Mouse (Mus musculus) kidney, postnatal 4 days (tissue): ENCODE measurements around the gene Kif1b.
A peak's percentile ranks its signal among the peaks of the same experiment; 100 is the strongest.

ENCODE experiments used
- DNase-seq, 2 experiments: peaks; one replicate each; pipeline ENCODE4 v3.0.0; 2021; ENCODE audit warnings: mixed read lengths in 2 of 2

The Kif1b gene

DNA sequence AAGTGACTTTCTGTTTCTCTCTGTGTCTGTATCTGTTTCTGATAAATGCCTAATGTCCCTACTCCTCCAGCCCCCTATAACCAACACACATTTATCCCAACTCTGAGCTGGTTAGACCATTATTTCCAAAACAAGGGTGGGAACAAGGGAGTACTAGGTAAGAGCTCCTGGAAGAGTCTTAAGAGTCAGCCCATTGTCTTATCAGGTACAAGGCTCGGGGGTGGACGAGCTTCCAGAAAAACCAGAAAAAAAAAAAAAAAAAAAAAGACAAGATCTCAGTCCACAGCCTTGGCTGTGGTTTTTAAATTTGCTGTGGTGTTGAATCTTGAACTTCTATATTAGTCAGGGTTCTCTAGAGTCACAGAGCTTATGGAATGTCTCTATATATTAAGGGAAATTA is 139.5 kb downstream of the Kif1b start:
- DNase-seq, result no peak

DNA sequence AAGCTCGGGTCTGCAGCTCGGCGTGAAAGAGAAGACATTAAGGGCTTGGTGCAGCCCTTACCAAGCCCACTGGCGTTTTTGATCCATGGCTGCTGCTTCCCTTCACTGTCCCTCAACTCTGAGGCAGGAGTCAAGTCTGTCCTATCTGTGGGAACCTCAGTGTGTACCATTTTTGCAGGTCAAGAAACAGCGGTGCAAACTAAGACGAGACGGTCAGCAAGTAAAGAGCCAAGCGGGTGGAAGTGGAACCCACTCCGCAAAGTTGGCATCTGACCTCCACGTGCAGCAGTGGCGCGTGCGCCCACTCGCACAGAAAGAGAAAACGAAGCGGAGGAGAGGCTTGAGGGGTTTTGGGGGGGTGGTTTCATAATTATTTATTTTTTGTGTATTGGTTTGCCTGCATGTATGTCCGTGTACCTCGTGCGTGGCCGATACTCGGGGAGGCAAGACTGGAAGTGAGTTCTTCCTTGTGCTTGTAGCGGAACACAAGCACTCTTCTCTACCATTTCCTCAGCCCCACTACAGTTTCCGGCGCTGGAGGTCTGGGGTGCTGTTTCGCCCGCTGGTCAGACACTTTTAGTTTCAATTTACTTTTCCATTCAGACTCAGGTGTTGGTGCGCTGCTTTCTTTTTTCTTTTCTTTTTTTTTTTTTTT is 140.4 kb downstream of the Kif1b start:
- DNase-seq, result peak; percentile 50 to 61

DNA sequence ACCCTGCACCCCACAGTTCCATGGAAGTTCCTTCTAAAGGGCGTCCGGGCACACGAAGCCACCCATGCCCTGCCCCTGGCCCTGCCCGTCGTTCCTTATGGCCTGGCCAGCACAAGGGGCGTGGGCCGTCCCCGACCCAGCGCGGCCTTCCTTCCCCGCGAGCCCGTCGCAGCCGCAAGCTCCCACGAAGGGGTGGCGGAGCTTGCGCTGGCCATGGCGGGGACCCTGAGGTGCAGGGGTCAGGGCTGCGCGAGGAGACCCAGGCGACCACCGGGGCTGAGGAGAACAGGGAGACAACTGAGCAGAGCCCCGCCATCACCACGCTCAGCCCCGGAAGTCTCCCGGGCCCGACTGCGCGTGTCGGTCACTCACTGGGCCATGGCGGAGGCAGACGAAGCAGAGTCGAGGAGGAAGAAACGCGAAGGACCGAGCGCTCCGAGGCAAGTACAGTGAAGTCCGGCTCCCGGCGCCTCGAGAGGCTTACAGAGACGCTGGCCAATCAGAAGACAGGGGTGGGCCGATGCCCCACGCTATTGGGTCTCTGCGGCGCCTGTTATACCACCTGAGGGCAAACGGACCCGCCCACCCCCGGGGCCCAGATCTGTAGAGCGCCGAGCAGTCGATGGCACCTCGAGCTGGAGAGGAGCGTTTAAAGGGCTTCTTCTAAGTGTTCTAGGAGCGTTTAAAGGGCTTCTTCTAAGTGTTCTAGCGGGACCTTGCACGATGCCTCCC is 141.1 kb downstream of the Kif1b start, which contains the start of gene Pgd:
TSS of gene Pgd (minus strand) at position 557 of the 732 bp plus-strand sequence.
- peak; percentile 98 to 99 for DNase-seq

DNA sequence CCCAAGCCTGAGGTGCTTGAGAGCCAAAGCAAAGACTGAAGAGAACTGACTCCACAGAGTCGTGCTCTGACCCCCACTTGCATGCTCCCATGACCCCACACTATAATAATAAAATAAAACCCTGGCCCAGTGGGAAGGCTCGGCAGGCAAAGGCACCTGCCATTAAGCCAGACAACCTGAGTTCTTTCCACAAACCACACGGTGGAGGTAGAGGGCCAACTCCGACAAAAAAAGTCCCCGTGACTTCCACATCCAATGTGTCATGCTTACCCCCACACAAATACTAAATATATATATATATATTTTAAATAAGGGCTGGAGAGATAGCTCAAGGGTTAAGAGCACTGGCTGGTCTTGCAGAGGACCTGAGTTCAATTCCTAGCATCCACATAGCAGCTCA is 143.3 kb downstream of the Kif1b start:
- DNase-seq, result no peak

DNA sequence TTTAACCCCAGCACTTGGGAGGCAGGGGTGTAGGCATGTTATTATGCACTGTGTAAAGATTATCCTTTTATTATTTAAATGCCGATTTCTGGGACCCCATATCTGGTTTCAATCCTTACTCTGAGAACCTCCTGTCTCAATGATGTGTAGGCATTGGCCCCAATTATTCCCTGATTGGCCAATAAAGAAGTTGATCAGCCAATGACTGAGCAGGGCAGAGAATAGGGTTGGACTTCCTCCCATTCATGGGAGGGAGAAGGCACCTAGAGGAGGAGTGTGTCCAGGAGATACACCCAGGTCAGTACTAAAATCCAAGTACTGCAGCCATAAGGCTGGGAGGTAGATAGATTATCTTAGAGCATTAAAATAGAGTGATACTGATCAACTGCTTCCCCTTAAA is 144.3 kb downstream of the Kif1b start:
- DNase-seq, result no peak

DNA sequence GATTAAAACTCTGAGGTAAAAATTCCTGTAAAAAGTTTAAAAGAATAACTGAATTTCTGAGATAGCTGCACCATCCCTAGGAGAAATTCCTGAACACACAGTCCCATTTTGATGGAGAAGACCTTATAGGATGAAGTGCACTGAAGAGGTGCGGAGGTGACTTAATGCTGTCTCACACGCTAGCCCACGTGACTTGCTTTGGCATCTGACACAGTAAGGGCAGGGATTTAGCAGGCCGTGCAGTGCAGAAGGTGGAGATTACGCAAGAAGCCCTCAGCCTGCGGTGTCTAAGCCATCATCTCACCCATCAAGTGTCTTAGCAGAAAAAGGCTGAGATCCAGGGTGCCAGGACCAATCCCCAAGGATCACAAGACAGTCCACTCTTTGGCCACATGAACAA is 146.3 kb downstream of the Kif1b start:
- DNase-seq, result no peak

DNA sequence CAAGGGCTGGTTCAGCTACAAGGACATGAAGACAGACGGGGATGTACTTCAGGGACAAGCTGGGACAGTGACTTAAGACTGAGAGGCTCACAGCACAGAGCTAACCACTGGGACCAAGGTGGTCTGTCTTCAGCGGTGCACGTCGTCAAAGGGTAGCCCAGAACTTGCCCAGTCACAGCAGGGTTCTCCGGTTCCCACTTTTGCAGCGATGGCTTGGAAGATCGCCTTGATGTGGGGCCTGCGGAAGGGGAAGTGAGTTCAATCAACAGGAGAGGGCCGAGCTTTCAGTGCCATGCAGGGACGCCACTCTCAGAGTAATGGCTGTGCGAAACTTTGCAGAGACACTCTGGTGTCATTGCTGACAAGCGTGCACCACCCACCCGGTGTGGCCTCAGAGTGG is 147.6 kb downstream of the Kif1b start:
- DNase-seq, result no peak

DNA sequence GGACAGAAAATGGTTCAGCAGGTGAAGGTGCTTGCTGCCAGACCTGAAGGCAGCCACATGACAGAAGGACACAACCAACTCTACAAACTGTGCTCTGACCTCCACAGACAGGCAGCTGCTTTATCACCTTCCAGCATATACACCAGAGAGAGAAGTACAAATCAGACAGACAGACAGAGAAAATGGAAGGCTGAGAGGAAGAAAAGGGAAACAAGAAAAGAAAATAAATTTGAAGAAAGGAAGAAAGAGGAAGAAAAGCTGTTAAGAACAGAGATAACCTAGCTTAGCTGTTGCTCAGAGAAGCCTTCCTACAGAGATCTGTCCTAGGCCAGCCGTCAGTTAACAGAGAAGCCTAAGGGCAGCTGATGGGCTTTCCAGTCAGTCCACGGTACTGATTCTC is 148.3 kb downstream of the Kif1b start:
- no peak for DNase-seq

DNA sequence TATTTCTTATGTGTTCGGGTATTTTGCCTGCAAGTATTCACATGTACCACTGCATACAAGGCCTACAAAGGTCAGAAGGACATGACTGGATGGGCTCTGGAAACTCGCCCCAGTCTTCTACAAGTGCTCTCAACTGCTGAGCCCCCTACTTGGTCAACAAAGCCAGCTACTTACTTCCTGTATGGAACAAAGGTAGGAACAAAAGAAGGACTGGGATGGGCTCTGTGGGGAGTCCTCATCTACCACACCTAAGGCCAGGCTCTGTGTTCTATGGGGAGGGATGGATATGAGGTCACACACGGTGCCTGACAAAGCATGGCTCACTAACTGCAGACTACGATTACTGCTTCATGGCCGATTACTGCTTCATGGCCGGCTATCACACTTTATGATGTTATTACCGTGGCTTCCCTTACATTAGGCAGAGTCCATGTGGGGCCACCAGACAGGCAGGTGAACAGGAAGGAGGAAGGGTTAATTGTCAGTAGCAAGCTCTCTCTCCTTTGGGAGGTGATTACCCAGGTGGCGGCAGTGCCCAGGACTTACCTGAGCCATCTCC is 150.0 kb downstream of the Kif1b start:
- DNase-seq, result no peak

DNA sequence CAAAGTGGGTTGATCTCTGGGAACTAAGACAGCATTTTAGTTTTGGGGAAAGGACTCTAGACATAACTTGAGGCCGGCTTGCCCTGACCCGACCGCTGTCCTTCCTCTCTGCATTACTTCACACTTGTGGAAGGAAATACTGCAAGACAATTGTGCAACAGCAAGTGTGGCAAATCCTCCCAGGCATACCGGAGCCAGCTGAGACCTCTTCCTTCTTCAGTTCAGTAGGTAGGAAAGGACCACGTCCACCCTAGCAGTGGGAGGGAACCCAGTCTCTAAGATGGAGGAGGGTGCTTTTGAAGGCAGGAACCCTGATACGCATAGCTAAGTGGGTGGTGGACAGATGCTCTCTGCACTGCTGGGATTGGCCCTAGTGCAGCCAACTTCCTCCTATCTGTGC is 151.8 kb downstream of the Kif1b start:
- DNase-seq, result no peak

DNA sequence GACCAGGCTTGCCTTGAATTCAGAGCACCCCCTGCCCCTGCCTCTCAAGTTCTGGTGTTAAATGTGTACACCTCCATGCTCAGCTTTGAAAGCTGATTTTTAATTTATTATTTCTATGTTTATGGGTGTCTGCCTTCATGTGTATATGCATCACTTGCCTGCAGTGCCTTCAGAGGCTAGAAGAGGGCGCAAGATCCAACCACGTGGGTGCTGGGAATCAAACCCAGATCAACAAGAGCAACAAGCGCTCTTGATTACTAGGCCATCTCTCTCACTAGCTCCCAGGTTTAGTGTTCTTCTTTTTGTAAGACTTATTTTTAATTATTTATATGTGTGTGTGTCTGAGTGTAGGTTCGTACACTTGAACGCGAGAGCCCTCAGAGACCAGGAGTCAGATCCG is 152.6 kb downstream of the Kif1b start:
- no peak for DNase-seq

DNA sequence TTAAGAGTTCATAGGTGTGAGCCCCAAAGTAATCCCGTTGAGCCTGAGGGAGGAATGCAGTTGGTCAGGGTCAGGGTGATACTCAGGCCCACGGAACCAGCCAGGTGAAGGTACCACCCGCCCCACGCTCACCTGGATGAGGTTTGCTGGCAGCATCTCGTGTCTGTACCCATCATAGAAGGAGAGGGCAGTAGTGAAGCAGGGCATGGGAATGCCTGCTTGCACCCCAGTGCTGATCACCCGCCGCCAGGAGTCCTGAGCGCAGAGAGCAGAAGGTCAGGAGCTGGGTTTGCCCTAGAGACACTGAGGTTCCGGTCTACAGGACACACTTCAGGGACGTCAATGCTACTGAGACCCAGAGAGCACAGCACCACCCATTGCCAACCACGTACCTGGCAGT is 156.8 kb downstream of the Kif1b start:
- no peak for DNase-seq

DNA sequence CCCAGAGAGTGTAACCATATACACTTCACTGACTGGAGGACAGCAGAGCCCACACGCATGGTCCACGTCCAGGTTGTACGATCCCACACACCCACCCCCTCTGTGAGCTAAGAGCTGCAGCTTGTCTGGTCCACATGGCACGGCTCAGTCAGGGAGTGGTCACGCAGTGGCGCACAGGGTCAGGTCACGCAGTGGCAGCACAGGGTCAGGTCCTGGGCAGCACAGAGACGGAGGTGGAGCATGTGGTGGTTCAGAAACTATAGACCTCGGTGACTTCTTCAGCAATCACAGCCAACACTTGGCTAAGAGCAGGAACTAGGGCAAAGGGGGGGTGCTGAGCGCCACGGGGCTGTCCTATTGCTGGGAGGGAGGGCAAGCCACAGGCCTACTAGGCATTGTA is 157.2 kb downstream of the Kif1b start:
- DNase-seq, result peak in 1 of 2 experiments; percentile 49

DNA sequence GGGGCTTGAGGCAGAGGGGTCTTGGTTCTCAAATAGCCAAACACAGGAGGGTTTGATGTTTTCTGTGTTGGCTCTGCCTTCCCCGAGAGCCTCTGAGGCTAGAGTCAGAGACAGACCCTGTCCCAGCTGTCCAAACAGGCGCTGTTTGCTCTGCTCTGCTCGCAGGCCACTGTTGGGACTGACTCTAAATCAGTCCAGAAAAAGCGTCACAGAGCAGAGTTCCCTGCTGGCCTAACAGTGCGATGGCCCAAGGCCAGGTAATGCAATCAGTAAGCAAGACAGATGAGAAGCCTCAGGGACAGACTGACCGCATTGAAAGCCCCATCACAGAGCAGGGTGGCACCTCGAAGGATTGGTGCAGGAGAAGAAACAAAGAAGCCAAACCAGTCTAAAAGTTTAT is 157.9 kb downstream of the Kif1b start:
- peak; percentile 53 to 67 for DNase-seq

DNA sequence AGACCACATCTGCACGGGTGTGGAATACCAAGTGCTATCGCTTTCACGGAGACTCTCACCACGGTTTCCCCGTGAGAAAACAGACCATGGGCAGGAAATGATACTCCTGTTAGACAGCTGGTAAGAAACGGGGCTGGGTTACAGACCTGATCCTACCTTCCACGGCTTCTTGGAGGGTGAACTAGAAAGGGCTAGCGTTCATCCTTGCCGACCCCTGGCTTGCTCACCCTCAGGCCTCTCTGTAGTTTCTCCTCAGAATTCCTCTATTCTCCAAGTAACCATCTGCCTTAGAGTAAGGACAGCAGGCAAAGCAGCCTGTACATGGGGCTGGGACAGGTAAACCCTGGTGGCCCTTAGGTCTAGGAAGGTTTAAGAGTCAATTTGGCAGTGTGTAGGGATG is 158.3 kb downstream of the Kif1b start:
- DNase-seq, result no peak

DNA sequence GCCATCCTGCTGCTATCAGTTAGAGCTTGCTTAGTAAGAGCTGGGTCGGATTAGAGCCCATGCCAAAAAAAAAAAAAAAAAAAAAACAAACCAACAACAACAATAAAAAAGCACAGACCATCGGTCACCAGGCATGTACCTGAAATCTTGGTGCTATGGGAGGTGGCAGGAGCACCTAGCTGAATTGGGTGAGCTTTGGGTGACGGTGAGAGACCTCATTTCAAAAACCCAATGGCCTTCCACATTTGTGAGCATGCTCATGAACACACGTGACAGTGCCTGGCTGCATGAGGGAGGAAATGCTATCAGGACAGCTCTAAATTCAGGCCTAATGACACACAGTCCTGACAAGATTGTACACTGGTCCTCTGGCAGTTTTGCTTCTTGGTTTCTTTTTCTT is 159.4 kb downstream of the Kif1b start:
- no peak for DNase-seq

DNA sequence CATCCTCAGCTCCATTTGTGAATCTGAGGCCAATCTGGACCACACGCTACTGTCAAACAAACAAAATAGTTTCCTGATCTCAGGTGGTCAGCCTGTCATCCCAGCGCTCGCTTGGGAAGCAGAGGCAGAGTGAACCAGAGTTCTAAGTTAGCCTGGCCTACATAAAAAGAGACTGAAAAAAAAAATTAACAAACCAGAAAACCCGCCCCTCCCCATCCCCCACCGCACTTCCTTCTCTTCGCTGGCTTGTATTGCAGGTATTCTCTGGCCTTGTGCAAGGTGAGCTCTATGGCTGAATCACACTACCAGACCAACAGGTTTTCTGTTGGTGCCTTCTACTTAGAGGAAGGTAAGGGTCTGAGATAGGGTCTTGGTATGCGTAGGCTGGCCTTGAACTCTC is 160.0 kb downstream of the Kif1b start:
- no peak for DNase-seq

DNA sequence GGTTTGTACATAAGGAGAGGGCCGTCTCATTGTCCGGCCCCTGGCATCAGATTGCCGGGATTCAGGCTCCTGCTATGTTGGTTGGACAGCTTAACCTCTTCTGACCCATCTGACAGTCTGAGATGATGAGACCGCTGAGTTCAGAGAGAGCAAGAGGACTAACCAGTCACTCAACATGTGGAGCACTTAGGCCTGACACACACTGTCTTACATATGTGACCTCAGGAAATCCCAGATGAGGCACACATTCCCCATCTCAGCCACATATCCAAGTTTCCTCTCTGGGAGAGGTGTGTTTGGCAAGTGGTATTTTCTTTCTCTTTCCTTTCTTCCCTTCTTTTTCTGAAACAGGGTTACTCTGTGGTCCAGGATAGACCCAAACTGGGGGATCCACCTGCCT is 162.3 kb downstream of the Kif1b start:
- DNase-seq, result no peak

DNA sequence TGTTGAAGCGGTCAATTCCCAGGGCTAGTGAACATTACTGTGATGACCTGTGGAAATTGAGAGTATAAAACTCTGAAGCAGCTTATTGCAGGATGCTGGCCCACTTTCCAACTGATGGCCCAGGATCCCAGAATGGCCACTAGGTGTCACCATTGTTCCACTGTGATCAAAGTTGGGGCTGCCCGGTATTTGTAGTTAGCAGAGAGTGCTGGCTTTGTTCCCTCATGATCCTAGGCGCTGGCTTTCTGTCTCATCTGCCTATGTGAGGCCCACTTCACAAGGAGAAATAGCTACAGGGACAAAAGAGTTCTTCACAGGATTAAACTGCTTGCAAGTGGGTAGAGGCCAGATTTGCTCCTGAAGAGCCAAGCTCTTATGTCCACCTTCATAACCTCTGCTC is 163.0 kb downstream of the Kif1b start:
- DNase-seq, result peak; percentile 82 to 85

DNA sequence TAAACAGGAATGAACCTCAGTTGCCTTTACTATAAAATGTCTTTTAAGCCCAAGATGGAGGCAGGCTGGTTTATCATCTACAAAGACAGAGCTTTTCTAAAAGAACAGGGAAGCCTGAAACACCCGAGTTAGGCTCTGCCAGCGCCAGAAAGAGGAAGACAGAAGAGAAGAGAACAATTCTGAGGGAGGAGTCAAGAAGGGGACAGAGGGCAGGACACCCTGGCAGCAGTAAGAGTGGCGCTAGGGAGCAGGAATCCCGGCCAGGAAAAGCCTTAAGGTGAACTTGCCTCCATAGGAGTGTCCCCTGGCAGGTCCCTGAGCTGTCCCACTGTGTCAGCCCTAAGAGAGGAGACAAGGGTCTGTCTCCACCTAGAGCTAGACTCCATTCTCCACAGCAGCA is 163.9 kb downstream of the Kif1b start:
- no peak for DNase-seq

DNA sequence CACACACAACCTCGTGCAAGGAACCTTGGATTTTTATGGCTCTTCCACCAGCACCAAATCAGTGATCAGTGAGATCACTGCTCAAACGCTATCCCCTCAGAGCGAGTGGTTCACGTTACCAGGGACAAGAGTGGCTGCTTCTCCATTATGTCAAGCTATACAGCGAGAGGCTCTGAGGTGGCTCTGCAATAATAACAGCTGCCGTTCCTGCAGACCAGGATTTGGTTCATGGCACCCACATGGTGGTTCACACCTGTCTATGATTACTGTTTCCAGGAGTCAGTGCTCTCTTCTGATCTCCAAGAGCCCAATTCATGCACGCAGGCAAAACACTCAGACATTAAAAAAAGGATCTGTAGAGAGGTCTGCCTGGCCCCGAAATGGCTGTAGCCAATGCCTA is 169.0 kb downstream of the Kif1b start:
- no peak for DNase-seq

DNA sequence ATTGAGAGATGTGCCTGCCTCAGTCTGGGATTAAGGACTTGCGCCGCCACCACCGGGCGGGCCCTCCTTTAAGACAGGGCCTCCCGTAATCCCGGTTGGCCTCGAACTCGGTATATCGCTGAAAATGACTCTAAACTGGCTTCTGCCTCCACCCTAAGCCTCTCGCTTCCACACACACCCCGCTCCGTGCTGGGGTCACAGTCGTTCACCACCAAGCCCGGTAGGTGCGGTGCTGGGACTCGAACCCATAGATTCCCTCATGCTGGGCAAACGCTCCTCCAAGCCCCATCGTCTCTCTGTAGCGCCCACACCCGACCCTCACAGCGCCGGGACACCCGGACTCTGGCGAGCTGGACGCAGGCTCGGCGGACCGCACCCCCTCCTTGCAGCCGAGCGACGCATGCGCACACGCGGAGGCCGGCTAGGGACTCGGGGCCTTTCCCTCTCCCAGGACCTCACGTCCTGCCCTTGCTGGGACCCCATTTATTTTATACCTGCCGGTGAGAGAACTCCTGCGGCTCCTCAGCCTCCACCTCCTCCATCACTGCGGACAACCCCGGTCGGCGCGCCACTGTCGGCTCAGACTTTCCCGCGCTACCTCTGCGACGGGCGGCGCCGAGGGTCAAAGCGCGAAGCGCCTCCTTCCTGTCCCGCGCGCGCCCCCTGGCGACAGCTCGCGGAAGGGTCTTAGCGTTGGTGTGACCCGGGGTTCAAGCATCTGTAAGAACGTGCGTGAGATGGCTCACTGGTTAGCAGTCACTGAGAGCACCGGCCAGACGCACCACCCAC is 170.3 kb downstream of the Kif1b start, which contains the start of gene Cenps:
TSS of gene Cenps (minus strand) at position 648 of the 789 bp plus-strand sequence.
- peak; percentile 97 for DNase-seq

DNA sequence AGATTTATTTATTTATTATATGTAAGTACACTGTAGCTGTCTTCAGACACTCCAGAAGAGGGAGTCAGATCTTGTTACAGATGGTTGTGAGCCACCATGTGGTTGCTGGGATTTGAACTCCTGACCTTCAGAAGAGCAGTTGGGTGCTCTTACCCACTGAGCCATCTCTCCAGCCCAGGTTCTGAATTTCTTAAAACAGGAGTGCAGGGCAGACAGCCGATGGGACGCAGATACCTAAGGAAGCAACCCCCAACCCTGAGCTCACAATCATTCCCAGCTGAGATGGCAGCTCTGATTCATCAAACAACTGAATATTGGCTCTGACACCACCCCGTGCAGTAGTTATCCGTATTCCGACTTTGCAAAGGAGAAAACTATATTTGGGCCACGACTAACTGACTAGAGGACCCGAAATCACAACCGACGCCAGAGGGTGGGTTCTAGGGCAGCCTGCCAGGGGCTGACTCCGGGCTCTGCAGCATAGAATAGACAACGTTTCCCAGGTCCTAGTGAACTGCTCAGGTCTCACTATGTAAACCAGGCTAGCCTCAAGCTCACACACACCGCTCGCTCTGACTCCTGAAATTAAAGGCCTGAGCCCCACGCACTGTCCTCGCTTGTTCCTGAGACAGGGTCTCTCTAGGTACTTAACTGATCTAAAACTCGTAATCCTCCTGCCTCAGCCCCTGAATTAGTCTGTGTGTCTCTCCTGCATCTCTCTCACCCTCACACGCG is 171.2 kb downstream of the Kif1b start:
- DNase-seq, result peak in 1 of 2 experiments; percentile 44
